Mouse (Mus musculus): ENCODE data around the gene Tm9sf4. TPM values are rescaled to one million over a fixed set of nuclear protein-coding genes. Genes with fewer than 3 reads are reported as not detected.

The Tm9sf4 gene
- total RNA-seq, 2 experiments from 2014 or later: 30.6 to 41.1 TPM

DNA sequence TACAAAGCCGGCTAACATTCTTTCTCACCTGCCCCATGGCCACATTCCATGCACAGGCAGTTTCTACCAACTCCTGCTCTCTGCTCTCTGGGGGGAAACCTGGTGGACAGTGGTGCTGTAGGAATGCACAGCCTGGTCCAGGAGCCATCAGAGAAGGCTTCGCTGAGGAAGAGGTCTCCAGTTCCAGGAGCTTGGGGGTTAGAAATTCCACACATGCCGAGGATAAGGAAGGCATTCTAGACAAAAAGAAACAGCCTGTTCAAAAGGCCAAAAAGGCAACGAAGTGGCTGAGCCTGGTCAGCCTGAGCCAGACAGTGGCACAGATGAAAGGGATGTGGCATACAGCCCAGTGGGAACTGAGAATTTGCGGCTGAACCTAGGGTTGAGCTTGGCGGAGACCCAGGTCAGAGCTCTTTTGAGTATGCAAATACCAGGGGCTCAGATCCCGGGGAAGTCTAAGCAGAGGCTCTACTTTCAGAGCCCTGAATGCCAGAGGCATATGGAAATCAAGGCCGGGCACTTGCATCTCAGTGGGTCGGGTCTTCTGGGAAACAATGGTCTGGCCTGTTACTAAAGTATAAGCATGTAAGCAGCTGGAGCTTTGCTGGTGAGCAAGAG, 21.0 kb upstream of the Tm9sf4 start:
- DNase-seq: no peak
- Histone ChIP-seq H3K27ac (no peak overlapping the region), H3K4me3 (no peak overlapping the region)
- TF ChIP-seq CTCF (IDR thresholded peaks at IDR 0.05): no peak
- intact Hi-C loops (cut with DNase I): loop anchor here (10.0 kb wide), 1 partner anchor 225 kb away; the partner anchor contains the start of gene Mylk2

- intact Hi-C loops (cut with DNase I): loop anchor here (2.0 to 10.0 kb wide), 2 partner anchors 94 to 228 kb away; partner anchors contain the start of gene Mylk2
- Histone ChIP-seq H3K4me3 (no peak overlapping the region), H3K27ac (no peak overlapping the region)
- no peak for DNase-seq
- TF ChIP-seq CTCF (IDR thresholded peaks at IDR 0.05): peak; percentile 78
These were observed 18.4 kb upstream of the Tm9sf4 start for GRCm38 (mm10) chr2:153142620-153143199.

- no peak for TF ChIP-seq CTCF (IDR thresholded peaks at IDR 0.05)
- no peak overlapping the region for H3K27ac ChIP-seq
- no peak for DNase-seq
- H3K4me3 ChIP-seq: no peak overlapping the region
- intact Hi-C loops (cut with DNase I): loop anchor here (5.0 to 10.0 kb wide), 2 partner anchors 231 to 442 kb away; partner anchors contain the start of gene Mylk2
These were observed 15.8 kb upstream of the Tm9sf4 start for GRCm38 (mm10) chr2:153145346-153145745.

DNA sequence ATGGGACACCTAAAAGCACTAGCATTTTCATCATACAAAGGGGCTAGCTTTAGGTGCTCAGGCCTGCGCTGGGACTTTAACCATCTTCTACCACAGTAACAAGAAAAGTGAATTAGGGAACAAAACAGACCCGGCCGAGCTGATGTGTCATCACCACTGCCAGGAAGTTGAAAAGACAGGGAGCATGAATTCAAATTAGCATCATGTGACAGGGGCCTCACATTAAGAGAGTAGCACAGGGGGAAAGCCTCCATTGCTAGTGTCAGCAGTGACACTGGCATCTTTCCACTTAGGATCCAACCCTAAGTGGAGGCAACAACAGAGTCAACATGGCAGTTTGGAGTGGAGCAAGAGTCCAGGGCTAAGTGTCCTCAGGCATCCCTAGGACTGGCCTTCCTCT, 13.9 kb upstream of the Tm9sf4 start:
- DNase-seq: no peak
- TF ChIP-seq CTCF (IDR thresholded peaks at IDR 0.05): no peak
- no peak overlapping the region for H3K27ac ChIP-seq
- intact Hi-C loops (cut with DNase I): loop anchor here (2.0 to 10.0 kb wide), 3 partner anchors 232 to 440 kb away; partner anchors contain the start of gene Mylk2
- no peak overlapping the region for H3K4me3 ChIP-seq

GRCm38 (mm10) chr2:153147715-153148114, 13.4 kb upstream of the Tm9sf4 start:
- TF ChIP-seq CTCF (IDR thresholded peaks at IDR 0.05): peak; percentile 94
- intact Hi-C loops (cut with DNase I): loop anchor here (2.0 to 10.0 kb wide), 3 partner anchors 233 to 440 kb away; partner anchors contain the start of gene Mylk2
- Histone ChIP-seq H3K4me3 (no peak overlapping the region), H3K27ac (no peak overlapping the region)
- peak; percentile 73 for DNase-seq

DNA sequence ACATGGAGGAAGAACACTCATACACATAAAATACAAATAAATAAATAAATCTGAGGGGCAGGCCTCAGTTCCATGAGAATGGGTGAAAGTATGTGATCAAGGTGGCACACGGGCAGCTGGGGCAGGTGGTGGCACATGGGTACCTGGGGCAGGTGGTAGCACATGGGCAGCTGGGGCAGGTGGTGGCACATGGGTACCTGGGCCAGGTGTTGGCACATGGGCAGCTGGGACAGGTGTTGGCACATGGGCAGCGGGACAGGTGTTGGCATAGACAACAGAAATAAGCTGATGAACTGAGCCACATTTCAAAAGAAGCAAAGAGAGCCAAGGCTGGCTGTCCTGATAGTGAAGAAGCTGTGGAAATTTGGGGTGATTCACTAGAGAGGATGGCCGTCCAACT, 11.4 kb upstream of the Tm9sf4 start:
- no peak for DNase-seq
- intact Hi-C loops (cut with DNase I): loop anchor here (5.0 to 10.0 kb wide), 2 partner anchors 235 to 438 kb away; partner anchors contain the start of gene Mylk2
- no peak overlapping the region for H3K4me3 ChIP-seq
- TF ChIP-seq CTCF (IDR thresholded peaks at IDR 0.05): no peak
- no peak overlapping the region for H3K27ac ChIP-seq

DNA sequence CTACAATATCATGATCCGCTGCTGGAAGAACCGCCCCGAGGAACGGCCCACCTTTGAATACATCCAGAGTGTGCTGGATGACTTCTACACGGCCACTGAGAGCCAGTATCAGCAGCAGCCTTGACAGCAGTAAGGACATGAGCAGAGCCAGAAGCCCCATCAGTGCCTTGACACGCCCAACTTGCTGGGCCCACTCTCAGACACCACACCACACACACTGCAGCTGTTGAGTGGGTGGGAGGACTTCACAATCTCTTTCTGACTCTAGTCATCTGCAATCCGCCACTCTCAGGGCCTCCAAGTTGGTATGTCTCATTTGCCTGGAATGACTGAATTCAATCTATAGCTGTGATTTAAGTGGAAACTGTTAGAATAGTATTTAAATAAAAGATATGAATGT, 10.1 kb upstream of the Tm9sf4 start:
- no peak overlapping the region for H3K27ac ChIP-seq
- no peak for TF ChIP-seq CTCF (IDR thresholded peaks at IDR 0.05)
- H3K4me3 ChIP-seq: no peak overlapping the region
- DNase-seq: no peak
- intact Hi-C loops (cut with DNase I): no loop called here

DNA sequence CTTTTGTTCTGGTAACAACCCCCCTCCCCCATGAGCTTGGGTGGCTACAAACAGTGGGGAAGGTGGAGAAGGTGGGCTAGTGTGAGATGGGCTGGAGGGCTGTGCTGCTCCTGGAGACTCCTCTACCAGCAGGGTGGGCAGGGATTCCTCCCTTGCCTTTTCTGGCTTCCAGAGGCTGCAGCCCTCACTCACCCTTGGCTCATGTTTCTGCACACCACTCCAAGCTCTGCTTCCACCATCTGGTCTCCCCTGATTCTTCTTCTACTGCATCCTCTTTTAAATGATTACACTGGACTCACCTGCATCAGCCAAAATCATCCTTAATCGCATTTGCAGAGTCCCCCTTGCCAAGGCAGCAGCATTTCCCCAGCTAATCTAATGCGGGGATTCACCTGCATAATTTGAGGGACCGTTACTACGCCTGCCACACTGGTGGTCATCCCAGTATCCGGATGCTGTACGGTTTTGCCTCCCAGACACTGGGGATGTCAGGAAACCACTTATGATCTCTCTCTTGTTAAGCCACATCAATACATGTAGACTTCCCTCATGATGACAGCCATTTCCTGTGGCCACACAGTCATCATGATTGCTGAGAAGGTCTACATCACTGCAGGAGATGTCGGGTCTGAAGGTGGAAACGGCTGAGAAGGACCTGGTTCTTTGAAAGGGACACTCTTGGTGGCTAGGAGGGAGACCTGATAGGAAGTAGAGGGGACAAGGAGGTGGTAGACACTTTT, 9.0 kb upstream of the Tm9sf4 start:
- no peak for DNase-seq
- Histone ChIP-seq H3K27ac (no peak overlapping the region), H3K4me3 (no peak overlapping the region)
- TF ChIP-seq CTCF (IDR thresholded peaks at IDR 0.05): no peak
- intact Hi-C loops (cut with DNase I): no loop called here

GRCm38 (mm10) chr2:153153033-153153450, 8.1 kb upstream of the Tm9sf4 start:
- TF ChIP-seq CTCF (IDR thresholded peaks at IDR 0.05): no peak
- Histone ChIP-seq H3K27ac (no peak overlapping the region), H3K4me3 (no peak overlapping the region)
- DNase-seq: no peak
- intact Hi-C loops (cut with DNase I): no loop called here

DNA sequence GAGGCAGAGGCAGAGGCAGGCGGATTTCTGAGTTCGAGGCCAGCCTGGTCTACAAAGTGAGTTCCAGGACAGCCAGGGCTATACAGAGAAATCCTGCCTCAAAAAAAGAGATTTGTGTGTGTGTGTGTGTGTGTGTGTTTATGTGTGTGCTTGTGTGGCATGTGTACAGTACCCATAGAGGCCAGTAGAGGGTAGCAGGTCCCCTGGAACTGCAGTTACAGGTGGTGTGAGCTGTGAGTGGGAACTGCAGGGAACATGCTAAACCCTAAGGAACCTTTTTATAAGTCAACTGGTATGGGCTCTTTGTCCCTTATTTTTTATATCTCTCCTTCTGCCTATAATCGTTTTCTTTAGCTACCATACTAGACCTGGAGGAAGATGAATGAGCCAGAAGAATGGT, 3.8 kb upstream of the Tm9sf4 start:
- intact Hi-C loops (cut with DNase I): no loop called here
- no peak for DNase-seq
- no peak overlapping the region for H3K4me3 ChIP-seq
- peak; percentile 22; the same call in 1 of the 2 replicates for TF ChIP-seq CTCF (IDR thresholded peaks at IDR 0.05)
- H3K27ac ChIP-seq: no peak overlapping the region

GRCm38 (mm10) chr2:153160133-153160532, 970 bp upstream of the Tm9sf4 start:
- intact Hi-C loops (cut with DNase I): loop anchor here (5.0 kb wide), 1 partner anchor 82 kb away; the partner anchor contains the start of genes Plagl2 and Pofut1

DNA sequence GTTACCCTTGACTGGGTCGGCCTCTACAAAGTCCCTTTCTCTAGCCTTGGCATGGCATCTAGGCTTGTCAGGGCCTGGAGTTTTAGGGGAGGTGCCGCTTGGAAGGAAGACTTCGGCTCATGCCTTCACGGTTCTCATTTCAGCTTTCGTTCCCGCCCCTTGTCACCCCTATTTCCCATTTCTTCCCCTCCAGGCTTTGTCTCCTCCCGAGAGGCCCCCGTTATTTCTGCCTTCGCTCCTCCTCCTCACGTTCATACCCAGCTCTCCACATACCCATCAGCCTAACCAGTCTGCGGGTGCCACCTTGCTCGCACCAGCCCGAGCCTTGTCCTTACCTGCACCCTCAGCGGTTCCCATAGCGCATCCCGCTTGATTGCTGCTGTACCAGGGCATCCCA, 579 bp downstream of the Tm9sf4 start:
- DNase-seq: no peak
- intact Hi-C loops (cut with DNase I): loop anchor here (5.0 kb wide), 1 partner anchor 81 kb away; the partner anchor contains the start of genes Plagl2 and Pofut1
- Histone ChIP-seq H3K27ac (peak overlapping the region; percentile 99), H3K4me3 (peak overlapping the region; percentile 84)
- TF ChIP-seq CTCF (IDR thresholded peaks at IDR 0.05): no peak

More at GRCm38 (mm10) chr2:153160133-153160532, 970 bp upstream of the Tm9sf4 start:
- Histone ChIP-seq H3K4me3 (no peak overlapping the region), H3K27ac (no peak overlapping the region)
- no peak for TF ChIP-seq CTCF (IDR thresholded peaks at IDR 0.05)
- no peak for DNase-seq
